Mouse (Mus musculus): Measurements from ENCODE around the gene Olfr433. TPM values are rescaled to one million over a fixed set of nuclear protein-coding genes. Genes with fewer than 3 reads are reported as not detected.
A peak's percentile ranks its signal among the peaks of the same experiment; 100 is the strongest.
"Not testable (repeated sequence)": the region's sequence is repeated elsewhere in the genome, so short reads cannot be mapped to it uniquely, and the experiment has no call there.

Olfr433 gene
- not detected for total RNA-seq (2021)

DNA sequence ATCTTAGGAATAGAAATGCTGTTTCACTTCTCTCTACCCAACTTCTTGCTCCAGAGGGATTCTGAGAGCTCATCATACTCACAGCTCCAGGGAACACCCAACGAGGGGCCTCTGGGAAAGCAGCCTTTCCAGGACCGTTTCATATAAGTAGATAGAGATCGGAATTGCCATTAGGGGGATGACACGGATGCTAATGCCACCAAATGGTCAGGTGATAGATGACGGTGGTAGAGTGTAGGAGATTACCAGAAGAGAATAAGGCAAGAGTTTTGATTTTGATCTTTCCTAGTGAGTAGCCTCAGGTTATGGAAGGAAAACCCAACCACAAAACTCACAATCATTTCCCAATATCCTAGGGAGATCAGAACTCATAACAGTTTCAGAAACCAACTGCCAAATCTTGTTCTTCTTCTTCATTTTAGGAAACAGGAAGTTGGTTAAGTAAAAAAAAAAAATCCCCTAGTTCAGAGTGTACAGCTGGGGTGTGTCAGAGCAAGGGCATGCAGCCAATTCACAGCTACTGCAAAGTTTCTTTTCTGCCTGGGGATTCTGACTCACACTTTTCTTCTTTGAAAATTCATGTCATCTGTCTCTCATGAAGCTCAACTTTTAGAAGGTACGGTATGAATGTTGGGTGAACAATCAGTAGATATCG lies at the start of gene Olfr433:
TSS of gene Olfr433 (plus strand) at position 183 of the 655 bp plus-strand sequence.
- intact Hi-C loops (cut with DNase I) = no loop called here
- DNase-seq (ENCODE audit: low spot score in 2 of 2) = peak; percentile 3 to 60

DNA sequence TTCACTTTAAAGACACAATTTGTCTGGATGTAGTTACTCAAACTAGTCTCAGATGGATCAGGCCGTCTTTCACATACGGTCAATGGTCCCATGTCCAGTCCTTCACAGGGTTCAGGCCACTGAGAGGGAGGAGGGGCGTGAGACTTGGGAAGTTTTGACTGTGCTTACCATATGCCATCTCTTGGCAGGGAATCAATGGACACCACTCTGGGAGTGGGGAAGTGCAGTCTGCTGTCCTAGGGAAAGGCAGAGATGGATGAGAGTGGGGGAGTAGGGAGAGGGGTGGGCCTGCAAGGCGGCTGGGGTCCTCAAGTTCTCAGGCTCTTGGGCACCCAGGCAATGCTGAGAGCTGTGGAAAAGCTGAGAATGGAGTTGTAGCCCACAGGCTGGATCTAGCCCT lies 45.5 kb upstream of the Olfr433 start:
- intact Hi-C loops (cut with DNase I) = no loop called here
- DNase-seq (ENCODE audit: low spot score in 2 of 2) = no peak

- intact Hi-C loops (cut with DNase I); DNase-seq (ENCODE audit: low spot score in 2 of 2): not testable (repeated sequence)
Observed at GRCm38 (mm10) chr1:174004352-174005109, 36.0 kb upstream of the Olfr433 start.

DNA sequence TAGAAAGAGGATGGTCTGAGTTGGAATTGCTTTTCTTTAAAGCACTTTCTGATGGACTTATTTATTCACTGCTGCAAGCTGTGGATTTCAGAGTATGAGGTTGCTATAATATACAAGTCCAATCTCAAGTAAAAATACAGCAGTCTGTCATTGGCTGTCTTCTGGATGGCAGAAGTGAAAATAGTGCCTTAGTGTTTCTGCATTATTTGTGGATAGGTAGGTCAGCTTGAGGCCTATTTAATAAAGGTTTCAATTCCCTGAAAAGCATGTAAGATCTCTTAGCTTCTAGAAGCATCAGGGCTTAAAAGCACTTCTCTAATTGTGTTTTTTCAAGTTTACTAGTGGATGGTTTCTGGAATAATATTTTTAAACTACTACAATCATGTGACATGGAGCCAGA lies 33.5 kb upstream of the Olfr433 start:
- DNase-seq (ENCODE audit: low spot score in 2 of 2); intact Hi-C loops (cut with DNase I): not testable (repeated sequence)

DNA sequence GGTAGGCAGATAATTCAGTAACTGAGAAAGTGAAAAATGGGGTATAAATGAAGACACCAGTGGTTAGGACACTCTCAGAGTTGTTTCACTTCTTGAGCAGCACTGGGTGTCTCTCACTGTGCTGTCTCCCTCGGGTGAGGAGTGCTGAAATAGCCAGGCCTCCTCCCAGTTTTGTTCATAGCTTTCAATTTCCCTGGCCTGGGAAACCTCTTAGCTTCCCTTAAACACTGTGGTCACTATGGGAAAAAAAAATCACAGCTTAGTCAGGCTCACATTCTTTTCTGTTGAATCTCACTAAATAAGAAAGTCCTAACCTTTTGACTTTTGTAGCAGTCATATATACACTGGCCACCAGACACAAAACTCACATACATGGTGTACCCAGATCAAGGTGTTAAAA lies 8.8 kb upstream of the Olfr433 start, which contains the start of gene Ifi205:
TSS of gene Ifi205 (minus strand) at position 113 of the 400 bp plus-strand sequence.
- intact Hi-C loops (cut with DNase I) = no loop called here
- DNase-seq (ENCODE audit: low spot score in 2 of 2) = no peak

DNA sequence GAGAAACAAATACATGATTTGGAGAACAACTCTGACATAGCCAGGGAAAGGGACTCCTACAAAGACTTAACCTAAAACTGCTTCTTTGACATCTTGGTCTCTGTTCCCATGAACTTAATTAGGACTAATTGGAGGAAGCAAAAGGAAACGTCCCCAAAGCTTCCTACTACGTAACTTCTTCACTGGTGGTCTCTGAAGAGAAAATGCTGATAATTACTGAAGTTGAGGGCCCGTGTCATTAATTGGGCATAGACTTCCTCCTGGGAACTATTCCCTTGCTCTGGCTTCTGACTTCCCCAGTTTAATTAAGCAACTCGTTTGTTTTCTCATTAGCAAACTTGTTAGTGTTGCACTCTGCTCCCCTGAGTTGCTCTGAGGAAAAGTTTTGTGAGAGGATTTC lies 4.7 kb upstream of the Olfr433 start:
- intact Hi-C loops (cut with DNase I) = no loop called here
- DNase-seq (ENCODE audit: low spot score in 2 of 2) = no peak

DNA sequence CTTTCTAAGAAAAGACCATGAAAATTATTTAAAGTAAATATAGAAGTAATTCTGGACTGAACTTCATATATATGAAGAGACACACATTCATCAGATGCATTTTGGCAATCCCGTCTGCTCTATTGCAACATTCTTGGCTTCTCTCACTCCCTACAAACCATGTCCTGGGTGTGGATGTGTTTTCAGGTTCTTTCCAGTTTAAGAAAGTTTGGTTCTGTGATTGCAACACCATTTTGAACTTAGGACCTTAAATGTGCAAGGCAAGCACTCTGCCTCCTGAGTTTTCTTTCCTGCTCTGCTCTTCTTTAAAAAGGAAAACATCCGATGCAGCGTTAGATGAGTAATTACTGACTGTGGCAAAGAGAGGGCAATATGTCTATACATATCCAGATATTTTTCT lies 2.0 kb upstream of the Olfr433 start:
- DNase-seq (ENCODE audit: low spot score in 2 of 2) = no peak
- intact Hi-C loops (cut with DNase I) = no loop called here

GRCm38 (mm10) chr1:174042091-174042884 lies 1.8 kb downstream of the Olfr433 start:
- intact Hi-C loops (cut with DNase I) = not testable (repeated sequence)

DNA sequence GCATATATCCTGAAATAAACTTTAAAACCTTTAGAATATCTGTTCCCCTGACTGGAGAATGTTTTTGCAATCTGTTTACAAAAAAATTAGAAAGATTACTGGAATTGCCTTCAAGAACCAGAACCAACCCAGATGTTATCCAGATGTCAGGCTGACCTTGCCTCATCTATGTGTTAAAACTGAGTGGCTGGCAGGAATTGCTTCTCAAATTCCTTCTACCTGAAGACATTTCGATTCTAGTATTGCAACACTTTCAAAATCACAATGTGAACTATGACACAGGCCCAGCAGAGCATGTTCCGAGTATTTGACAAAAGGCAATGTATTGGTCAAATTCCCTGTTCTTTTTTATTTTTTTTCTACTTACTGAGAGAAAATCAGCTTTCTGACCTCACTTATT lies 3.9 kb downstream of the Olfr433 start:
- intact Hi-C loops (cut with DNase I) = no loop called here
- DNase-seq (ENCODE audit: low spot score in 2 of 2) = no peak

More at GRCm38 (mm10) chr1:174042091-174042884, 1.8 kb downstream of the Olfr433 start:
- DNase-seq (ENCODE audit: low spot score in 2 of 2) = not testable (repeated sequence)

GRCm38 (mm10) chr1:174048227-174048626 lies 7.7 kb downstream of the Olfr433 start:
- intact Hi-C loops (cut with DNase I); DNase-seq (ENCODE audit: low spot score in 2 of 2): not testable (repeated sequence)

DNA sequence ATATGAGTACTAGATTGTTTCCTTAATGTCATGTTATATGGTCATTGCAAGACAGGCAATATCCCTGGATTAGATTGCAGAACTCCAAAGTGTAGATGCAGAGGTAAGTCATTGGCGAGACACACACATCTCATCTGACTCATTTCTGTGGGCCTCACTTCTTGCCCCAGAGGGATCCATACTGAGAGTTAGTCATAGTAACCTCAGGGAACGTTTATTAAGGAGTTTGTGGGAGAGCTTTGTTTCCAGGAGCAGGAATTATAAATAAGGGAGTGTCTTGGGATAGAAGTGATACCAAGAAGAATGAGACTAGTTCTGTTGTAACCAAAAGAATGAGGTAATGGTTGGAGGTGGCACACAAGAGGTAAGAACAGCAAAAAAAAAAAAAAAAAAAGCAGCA lies 8.4 kb downstream of the Olfr433 start, which contains the start of gene Olfr432:
TSS of gene Olfr432 (plus strand) at position 313 of the 400 bp plus-strand sequence.
- no peak for DNase-seq (ENCODE audit: low spot score in 2 of 2)
- intact Hi-C loops (cut with DNase I) = no loop called here

GRCm38 (mm10) chr1:174049357-174049756 lies 8.9 kb downstream of the Olfr433 start:
- DNase-seq (ENCODE audit: low spot score in 2 of 2); intact Hi-C loops (cut with DNase I): not testable (repeated sequence)

DNA sequence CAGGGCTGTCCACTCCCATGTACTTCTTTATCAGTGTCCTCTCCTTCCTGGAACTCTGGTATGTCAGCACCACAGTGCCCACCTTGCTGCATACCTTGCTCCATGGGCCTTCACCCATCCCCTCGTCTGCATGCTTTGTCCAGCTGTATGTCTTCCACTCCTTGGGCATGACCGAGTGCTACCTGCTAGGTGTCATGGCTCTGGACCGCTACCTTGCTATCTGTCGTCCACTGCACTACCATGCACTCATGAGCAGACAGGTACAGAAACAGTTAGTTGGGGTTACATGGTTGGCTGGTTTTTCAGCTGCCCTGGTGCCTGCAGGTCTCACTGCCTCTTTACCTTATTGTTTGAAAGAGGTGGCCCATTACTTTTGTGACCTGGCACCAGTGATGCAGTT lies 10.0 kb downstream of the Olfr433 start:
- intact Hi-C loops (cut with DNase I) = no loop called here
- DNase-seq (ENCODE audit: low spot score in 2 of 2) = no peak

GRCm38 (mm10) chr1:174051515-174051914 lies 11.0 kb downstream of the Olfr433 start:
- intact Hi-C loops (cut with DNase I) = no loop called here
- DNase-seq (ENCODE audit: low spot score in 2 of 2) = no peak

DNA sequence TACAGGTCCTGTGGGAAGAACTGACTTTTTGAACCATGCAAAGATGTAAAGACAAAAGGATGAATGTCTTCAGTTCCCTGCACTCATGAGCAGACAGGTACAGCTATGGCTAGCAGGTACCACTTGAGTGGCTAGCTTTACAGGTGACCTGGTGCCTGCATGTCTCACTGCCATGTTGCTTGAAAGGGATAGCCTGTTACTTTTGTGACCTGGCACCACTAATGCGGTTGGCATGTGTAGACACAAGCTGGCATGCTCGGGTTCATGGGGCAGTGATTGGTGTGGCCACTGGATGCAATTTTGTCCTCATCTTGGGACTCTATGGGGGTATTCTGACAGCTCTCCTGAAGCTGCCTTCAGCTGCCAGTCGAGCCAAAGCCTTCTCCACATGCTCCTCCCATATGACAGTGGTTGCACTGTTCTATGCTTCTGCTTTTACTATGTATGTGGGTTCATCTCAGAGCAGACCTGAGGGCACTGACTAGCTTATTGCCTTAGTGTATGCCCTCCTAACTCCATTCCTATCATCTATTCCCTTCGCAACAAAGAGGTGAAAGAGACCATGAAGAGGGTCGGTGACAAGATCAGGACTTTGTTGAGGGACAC lies 11.5 kb downstream of the Olfr433 start:
- intact Hi-C loops (cut with DNase I) = no loop called here
- DNase-seq (ENCODE audit: low spot score in 2 of 2) = no peak

- DNase-seq (ENCODE audit: low spot score in 2 of 2) = peak in 1 of 2 experiments; percentile 37
- intact Hi-C loops (cut with DNase I) = no loop called here
Observed at GRCm38 (mm10) chr1:174052981-174053380, 12.5 kb downstream of the Olfr433 start.

DNA sequence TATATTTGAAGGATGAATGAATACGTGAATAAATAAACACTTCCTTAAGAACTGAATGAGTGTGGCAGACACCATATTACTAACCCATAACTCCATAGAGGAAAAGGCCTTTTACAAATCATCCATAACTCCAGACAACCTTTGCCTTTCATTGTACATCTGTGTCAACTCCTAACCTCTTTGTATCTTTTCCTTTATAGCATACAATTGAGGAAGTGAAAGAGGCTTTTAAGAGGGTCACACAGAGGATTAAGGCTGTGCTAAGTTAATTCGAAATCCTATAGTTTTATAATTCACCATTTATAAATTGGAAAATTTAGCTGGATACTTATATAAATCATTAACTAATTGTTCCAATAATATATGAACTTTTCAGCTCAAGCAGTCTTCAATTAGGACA lies 14.7 kb downstream of the Olfr433 start:
- intact Hi-C loops (cut with DNase I) = no loop called here
- no peak for DNase-seq (ENCODE audit: low spot score in 2 of 2)

GRCm38 (mm10) chr1:174066305-174066704 lies 25.8 kb downstream of the Olfr433 start, which contains the start of gene Olfr430:
Gene Olfr430, plus strand, starts transcription at chr1:174066605.
- intact Hi-C loops (cut with DNase I) = no loop called here
- DNase-seq (ENCODE audit: low spot score in 2 of 2) = no peak

GRCm38 (mm10) chr1:174084031-174084430 lies 43.5 kb downstream of the Olfr433 start, which contains the start of gene Olfr429:
Gene Olfr429, plus strand, starts transcription at chr1:174084331.
- DNase-seq (ENCODE audit: low spot score in 2 of 2) = no peak
- intact Hi-C loops (cut with DNase I) = no loop called here
